Mouse (Mus musculus): ENCODE measurements around the gene Suclg2. TPM values are rescaled to one million over a fixed set of nuclear protein-coding genes. Genes with fewer than 3 reads are reported as not detected.

Gene Suclg2
- polyA plus RNA-seq, 1 experiment from 2014 or later: 55.8 TPM

GRCm38 (mm10) chr6:95712081-95712480 is 6.5 kb downstream of the Suclg2 start:
- Histone ChIP-seq H3K9me3 (replicated peaks) (no peaks in the 10 kb centered on the region), H3K4me3 (no peak overlapping the region), H3K4me1 (peaks cover 44% of the 10 kb centered on the region), H3K27ac (no peak overlapping the region), H3K27me3 (ENCODE audit: low read depth, poor library complexity, severe bottlenecking) (no peaks in the 10 kb centered on the region), H3K36me3 (no peaks in the 10 kb centered on the region)
- 79% methylated on average over 4 of the region's 4 CpGs for WGBS
- DNase-seq (ENCODE audit: low spot score): no peak

GRCm38 (mm10) chr6:95711671-95712070 is 6.9 kb downstream of the Suclg2 start:
- Histone ChIP-seq H3K9me3 (replicated peaks) (no peaks in the 10 kb centered on the region), H3K4me1 (peaks cover 44% of the 10 kb centered on the region), H3K27ac (no peak overlapping the region), H3K27me3 (ENCODE audit: low read depth, poor library complexity, severe bottlenecking) (no peaks in the 10 kb centered on the region), H3K4me3 (no peak overlapping the region), H3K36me3 (no peaks in the 10 kb centered on the region)
- 80% methylated on average over 3 of the region's 3 CpGs for WGBS
- no peak for DNase-seq (ENCODE audit: low spot score)

GRCm38 (mm10) chr6:95710886-95711285 is 7.7 kb downstream of the Suclg2 start:
- Histone ChIP-seq H3K9me3 (replicated peaks) (no peaks in the 10 kb centered on the region), H3K36me3 (no peaks in the 10 kb centered on the region), H3K27me3 (ENCODE audit: low read depth, poor library complexity, severe bottlenecking) (no peaks in the 10 kb centered on the region), H3K4me3 (no peak overlapping the region), H3K27ac (no peak overlapping the region), H3K4me1 (peaks cover 44% of the 10 kb centered on the region)
- WGBS: 92% methylated on average over 6 of the region's 6 CpGs
- DNase-seq (ENCODE audit: low spot score): no peak

- 47% methylated on average over 4 of the region's 4 CpGs for WGBS
- no peak for DNase-seq (ENCODE audit: low spot score)
- no peaks in the 10 kb centered on the region for H3K36me3 ChIP-seq
- no peaks in the 10 kb centered on the region for H3K9me3 ChIP-seq (replicated peaks)
- no peak overlapping the region for H3K4me3 ChIP-seq
- H3K4me1 ChIP-seq: peaks cover 44% of the 10 kb centered on the region
- no peaks in the 10 kb centered on the region for H3K27me3 ChIP-seq (ENCODE audit: low read depth, poor library complexity, severe bottlenecking)
- H3K27ac ChIP-seq: peak overlapping the region; percentile 19; the same call in 1 of the 2 replicates
These were observed 9.1 kb downstream of the Suclg2 start for GRCm38 (mm10) chr6:95709531-95709930.

- H3K27me3 ChIP-seq (ENCODE audit: low read depth, poor library complexity, severe bottlenecking): no peaks in the 10 kb centered on the region
- H3K27ac ChIP-seq: no peak overlapping the region; the same call in 1 of the 2 replicates
- no peaks in the 10 kb centered on the region for H3K36me3 ChIP-seq
- no peaks in the 10 kb centered on the region for H3K9me3 ChIP-seq (replicated peaks)
- H3K4me1 ChIP-seq: peaks cover 43% of the 10 kb centered on the region
- no peak overlapping the region for H3K4me3 ChIP-seq
- WGBS: 76% methylated on average over 5 of the region's 5 CpGs
- DNase-seq (ENCODE audit: low spot score): no peak
These were observed 9.5 kb downstream of the Suclg2 start for GRCm38 (mm10) chr6:95709106-95709505.

- no peak for DNase-seq (ENCODE audit: low spot score)
- H3K36me3 ChIP-seq: no peaks in the 10 kb centered on the region
- no peak overlapping the region for H3K27ac ChIP-seq
- H3K4me1 ChIP-seq: peaks cover 27% of the 10 kb centered on the region
- no peak overlapping the region for H3K4me3 ChIP-seq
- H3K9me3 ChIP-seq (replicated peaks): no peaks in the 10 kb centered on the region
- no peaks in the 10 kb centered on the region for H3K27me3 ChIP-seq (ENCODE audit: low read depth, poor library complexity, severe bottlenecking)
- WGBS: 84% methylated on average over 4 of the region's 4 CpGs
These were observed 14.0 kb downstream of the Suclg2 start for GRCm38 (mm10) chr6:95704626-95705025.

- Histone ChIP-seq H3K4me1 (peaks cover 40% of the 10 kb centered on the region), H3K36me3 (no peaks in the 10 kb centered on the region), H3K27me3 (ENCODE audit: low read depth, poor library complexity, severe bottlenecking) (no peaks in the 10 kb centered on the region), H3K9me3 (replicated peaks) (no peaks in the 10 kb centered on the region), H3K4me3 (no peak overlapping the region), H3K27ac (no peak overlapping the region)
- DNase-seq (ENCODE audit: low spot score): no peak
- WGBS: 82% methylated on average over 9 of the region's 9 CpGs
These were observed 16.4 kb downstream of the Suclg2 start for GRCm38 (mm10) chr6:95702200-95702599.

- Histone ChIP-seq H3K36me3 (no peaks in the 10 kb centered on the region), H3K4me3 (no peak overlapping the region), H3K27me3 (ENCODE audit: low read depth, poor library complexity, severe bottlenecking) (no peaks in the 10 kb centered on the region), H3K27ac (no peak overlapping the region), H3K4me1 (peaks cover 40% of the 10 kb centered on the region), H3K9me3 (replicated peaks) (no peaks in the 10 kb centered on the region)
- WGBS: 86% methylated on average over 7 of the region's 7 CpGs
- no peak for DNase-seq (ENCODE audit: low spot score)
These were observed 16.8 kb downstream of the Suclg2 start for GRCm38 (mm10) chr6:95701786-95702185.

GRCm38 (mm10) chr6:95700981-95701610 is 17.5 kb downstream of the Suclg2 start:
- Histone ChIP-seq H3K4me3 (no peak overlapping the region), H3K27me3 (ENCODE audit: low read depth, poor library complexity, severe bottlenecking) (no peaks in the 10 kb centered on the region), H3K36me3 (no peaks in the 10 kb centered on the region), H3K4me1 (peaks cover 40% of the 10 kb centered on the region), H3K27ac (no peak overlapping the region), H3K9me3 (replicated peaks) (no peaks in the 10 kb centered on the region)
- no peak for DNase-seq (ENCODE audit: low spot score)
- WGBS: 83% methylated on average over 2 of the region's 2 CpGs

- no peak overlapping the region for H3K27ac ChIP-seq
- no peaks in the 10 kb centered on the region for H3K36me3 ChIP-seq
- 87% methylated on average over 5 of the region's 5 CpGs for WGBS
- no peak for DNase-seq (ENCODE audit: low spot score)
- no peaks in the 10 kb centered on the region for H3K9me3 ChIP-seq (replicated peaks)
- peaks cover 40% of the 10 kb centered on the region for H3K4me1 ChIP-seq
- H3K27me3 ChIP-seq (ENCODE audit: low read depth, poor library complexity, severe bottlenecking): no peaks in the 10 kb centered on the region
- no peak overlapping the region for H3K4me3 ChIP-seq
These were observed 18.4 kb downstream of the Suclg2 start for GRCm38 (mm10) chr6:95700191-95700590.

GRCm38 (mm10) chr6:95699326-95699725 is 19.3 kb downstream of the Suclg2 start:
- Histone ChIP-seq H3K9me3 (replicated peaks) (no peaks in the 10 kb centered on the region), H3K36me3 (no peaks in the 10 kb centered on the region), H3K4me1 (peaks cover 45% of the 10 kb centered on the region), H3K27me3 (ENCODE audit: low read depth, poor library complexity, severe bottlenecking) (no peaks in the 10 kb centered on the region), H3K27ac (no peak overlapping the region), H3K4me3 (no peak overlapping the region)
- no peak for DNase-seq (ENCODE audit: low spot score)
- 92% methylated on average over 3 of the region's 3 CpGs for WGBS

GRCm38 (mm10) chr6:95698536-95699162 is 20.0 kb downstream of the Suclg2 start:
- H3K4me1 ChIP-seq: peaks cover 42% of the 10 kb centered on the region
- peak overlapping the region; percentile 77; the same call in 1 of the 2 replicates for H3K27ac ChIP-seq
- H3K36me3 ChIP-seq: no peaks in the 10 kb centered on the region
- 15% methylated on average over 4 of the region's 6 CpGs for WGBS
- no peaks in the 10 kb centered on the region for H3K27me3 ChIP-seq (ENCODE audit: low read depth, poor library complexity, severe bottlenecking)
- no peak overlapping the region for H3K4me3 ChIP-seq
- DNase-seq (ENCODE audit: low spot score): no peak
- no peaks in the 10 kb centered on the region for H3K9me3 ChIP-seq (replicated peaks)

GRCm38 (mm10) chr6:95694910-95695309 is 23.7 kb downstream of the Suclg2 start:
- Histone ChIP-seq H3K4me3 (no peak overlapping the region), H3K27ac (no peak overlapping the region), H3K4me1 (peaks cover 37% of the 10 kb centered on the region), H3K36me3 (no peaks in the 10 kb centered on the region), H3K9me3 (replicated peaks) (no peaks in the 10 kb centered on the region), H3K27me3 (ENCODE audit: low read depth, poor library complexity, severe bottlenecking) (no peaks in the 10 kb centered on the region)
- no peak for DNase-seq (ENCODE audit: low spot score)
- 76% methylated on average over 4 of the region's 4 CpGs for WGBS
